Mouse (Mus musculus) cortical plate, adult 2 months (tissue): ENCODE data around the gene St3gal4. TPM values are rescaled to one million over a fixed set of nuclear protein-coding genes. Genes with fewer than 3 reads are reported as not detected.

ENCODE experiments used
- H3K27ac ChIP-seq: fragments of 200-500 bp; 2 replicates; pipeline ENCODE4 v1.5.1; 2012; ENCODE audit warnings: low read length, control low read depth, inconsistent platforms; ENCODE audit not compliant: insufficient read depth
- H3K4me1 ChIP-seq: fragments of 200-500 bp; 2 replicates; pipeline ENCODE4 v1.6.1; 2011; ENCODE audit warnings: low read length; ENCODE audit not compliant: control insufficient read depth, insufficient read depth
- H3K4me3 ChIP-seq: fragments of 200-500 bp; 2 replicates; pipeline ENCODE4 v1.5.1; 2011; ENCODE audit warnings: mild to moderate bottlenecking, low read length, control low read depth; ENCODE audit not compliant: insufficient read depth
- CTCF ChIP-seq: fragments of 200-500 bp; IDR thresholded peaks from 2 replicates; pipeline ENCODE4 v1.5.1; 2011; ENCODE audit warnings: mild to moderate bottlenecking, control low read depth, low read length; ENCODE audit not compliant: insufficient read depth; ENCODE audit errors: extremely low read depth
- POLR2A ChIP-seq: fragments of 200-500 bp; IDR thresholded peaks from 2 replicates; pipeline ENCODE4 v1.6.1; 2011; ENCODE audit warnings: mild to moderate bottlenecking, low read length, control low read depth; ENCODE audit not compliant: insufficient read depth; ENCODE audit errors: extremely low read depth
- polyA plus RNA-seq: library from polyadenylated mRNA; depleted of rRNA; stranded (reverse); fragments of >200 nt; gene quantifications from 2 replicates; pipeline ENCODE4 v1.2.3, GENCODE M21; 2012

Gene St3gal4
- polyA plus RNA-seq, 1 experiment, result 8.3 TPM

- Histone ChIP-seq H3K27ac (no peak overlapping the region), H3K4me3 (no peak overlapping the region), H3K4me1 (no peaks in the 10 kb centered on the region; the same call in 1 of the 2 replicates)
- TF ChIP-seq POLR2A, result no peak
- no peak for TF ChIP-seq CTCF
Measured at GRCm38 (mm10) chr9:35044458-35044857, 74.6 kb downstream of the St3gal4 start.

GRCm38 (mm10) chr9:35043619-35044018 lies 75.4 kb downstream of the St3gal4 start:
- H3K27ac ChIP-seq, result no peak overlapping the region
- TF ChIP-seq CTCF (no peak), POLR2A (no peak)
- no peak overlapping the region for H3K4me3 ChIP-seq
- peaks cover 2% of the 10 kb centered on the region for H3K4me1 ChIP-seq

GRCm38 (mm10) chr9:35041493-35041892 lies 77.6 kb downstream of the St3gal4 start:
- Histone ChIP-seq H3K4me3 (no peak overlapping the region), H3K4me1 (peaks cover 3% of the 10 kb centered on the region), H3K27ac (no peak overlapping the region)
- TF ChIP-seq POLR2A, result no peak
- no peak for TF ChIP-seq CTCF

GRCm38 (mm10) chr9:35039846-35040245 lies 79.2 kb downstream of the St3gal4 start:
- no peak overlapping the region for H3K4me3 ChIP-seq
- TF ChIP-seq CTCF (no peak), POLR2A (no peak)
- no peak overlapping the region for H3K27ac ChIP-seq
- H3K4me1 ChIP-seq, result peaks cover 3% of the 10 kb centered on the region; the same call in 1 of the 2 replicates

- Histone ChIP-seq H3K4me1 (peaks cover 3% of the 10 kb centered on the region; the same call in 1 of the 2 replicates), H3K27ac (no peak overlapping the region), H3K4me3 (no peak overlapping the region)
- TF ChIP-seq CTCF (no peak), POLR2A (no peak)
Measured at GRCm38 (mm10) chr9:35038922-35039586, 80.0 kb downstream of the St3gal4 start.

- Histone ChIP-seq H3K4me3 (no peak overlapping the region), H3K4me1 (peaks cover 3% of the 10 kb centered on the region; the same call in 1 of the 2 replicates), H3K27ac (no peak overlapping the region)
- no peak for TF ChIP-seq CTCF
- TF ChIP-seq POLR2A, result no peak
Measured at GRCm38 (mm10) chr9:35035074-35035473, 84.0 kb downstream of the St3gal4 start.

- no peak for TF ChIP-seq CTCF
- TF ChIP-seq POLR2A, result no peak
- H3K27ac ChIP-seq, result no peak overlapping the region
- H3K4me1 ChIP-seq, result no peaks in the 10 kb centered on the region
- no peak overlapping the region for H3K4me3 ChIP-seq
Measured at GRCm38 (mm10) chr9:35032457-35032856, 86.6 kb downstream of the St3gal4 start.

GRCm38 (mm10) chr9:35030823-35031222 lies 88.2 kb downstream of the St3gal4 start:
- Histone ChIP-seq H3K27ac (no peak overlapping the region), H3K4me3 (no peak overlapping the region), H3K4me1 (0 out of 2 replicates have a peak, but pooled peaks cover 4% of the 10 kb centered on the region)
- peak; percentile 45 for TF ChIP-seq CTCF
- no peak for TF ChIP-seq POLR2A

- Histone ChIP-seq H3K4me3 (no peak overlapping the region), H3K4me1 (0 out of 2 replicates have a peak, but pooled peaks cover 4% of the 10 kb centered on the region), H3K27ac (no peak overlapping the region)
- TF ChIP-seq POLR2A, result no peak
- TF ChIP-seq CTCF, result no peak
Measured at GRCm38 (mm10) chr9:35027382-35027997, 91.6 kb downstream of the St3gal4 start.

GRCm38 (mm10) chr9:35026897-35027311 lies 92.2 kb downstream of the St3gal4 start:
- no peak overlapping the region for H3K4me3 ChIP-seq
- TF ChIP-seq POLR2A (no peak), CTCF (no peak)
- H3K27ac ChIP-seq, result no peak overlapping the region
- 0 out of 2 replicates have a peak, but pooled peaks cover 4% of the 10 kb centered on the region for H3K4me1 ChIP-seq
